Mouse (Mus musculus) stomach, postnatal 0 days (tissue): ENCODE measurements around the gene Gnaz.

Experiments used
- CTCF ChIP-seq: IDR thresholded peaks from 2 replicates; pipeline ENCODE4 v1.5.1; 2016; ENCODE audit warnings: antibody characterized with exemption, low read depth, mild to moderate bottlenecking, moderate library complexity
- EP300 ChIP-seq: optimal IDR thresholded peaks from 2 replicates; pipeline ENCODE3; 2016; ENCODE audit warnings: antibody characterized with exemption

DNA sequence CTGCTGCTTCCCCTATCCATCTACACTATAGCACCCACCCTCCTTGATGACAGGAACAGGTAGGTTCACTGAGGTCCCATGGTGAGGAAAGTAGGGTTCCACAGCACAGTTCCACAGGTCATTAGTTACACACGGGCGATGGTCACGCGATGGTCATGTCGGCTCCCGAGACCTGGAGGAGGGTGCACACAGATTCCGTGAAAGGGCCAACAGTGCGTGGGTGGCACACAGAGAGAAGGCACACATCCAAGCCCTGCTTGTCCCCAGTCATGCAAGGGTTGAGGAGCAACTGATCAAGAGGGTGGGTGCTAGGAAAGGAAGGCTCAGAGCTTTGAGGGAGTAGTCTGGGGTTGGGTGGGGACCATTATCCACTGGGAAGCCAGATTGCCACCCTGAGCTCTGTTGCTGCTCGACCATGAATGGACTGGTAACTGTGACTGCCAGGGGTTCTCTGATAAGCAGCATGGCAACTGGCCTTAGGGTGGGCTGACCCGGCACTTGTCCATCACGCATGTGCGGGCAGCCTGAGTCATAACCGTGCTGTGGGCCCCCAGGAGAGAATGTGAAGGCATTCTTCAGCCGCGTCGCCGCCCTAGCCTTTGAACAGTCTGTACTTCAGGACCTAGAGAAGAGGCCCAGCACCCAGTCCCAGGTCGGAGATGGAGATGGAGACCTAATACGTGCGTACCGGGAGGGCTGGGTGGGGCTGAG lies 84.5 kb downstream of the Gnaz start:
- TF ChIP-seq CTCF = no peak
- no peak for TF ChIP-seq EP300
